Mouse (Mus musculus): ENCODE data around the gene Tmsb15a. TPM values are rescaled to one million over a fixed set of nuclear protein-coding genes. Genes with fewer than 3 reads are reported as not detected.

The Tmsb15a gene
- polyA plus RNA-seq, 1 experiment, result not detected

Other genes starting within 250 kb of the Tmsb15a start
- not detected in 2 replicates for gene AV320801, start 230.7 kb downstream of the Tmsb15a start, polyA plus RNA-seq (2012; ENCODE audit: insufficient read depth, insufficient read length, missing spikeins)
- not detected in 2 replicates for gene Nxf7, start 126.5 kb downstream of the Tmsb15a start, polyA plus RNA-seq (2012; ENCODE audit: insufficient read depth, insufficient read length, missing spikeins)
- gene Prame, start 97.6 kb downstream of the Tmsb15a start, polyA plus RNA-seq (2012; ENCODE audit: insufficient read depth, insufficient read length, missing spikeins), result not detected in 2 replicates
- not detected in 2 replicates for gene Tcp11x2, start 31.5 kb downstream of the Tmsb15a start, polyA plus RNA-seq (2012; ENCODE audit: insufficient read depth, insufficient read length, missing spikeins)
- 2.4 and 4.4 TPM in 2 replicates for gene Armcx5, start 17.5 kb upstream of the Tmsb15a start, polyA plus RNA-seq (2012; ENCODE audit: insufficient read depth, insufficient read length, missing spikeins)
- gene Gprasp1, start 17.5 kb upstream of the Tmsb15a start, polyA plus RNA-seq (2012; ENCODE audit: insufficient read depth, insufficient read length, missing spikeins), result 11.1 and 21.5 TPM in 2 replicates
- gene Bhlhb9, start 72.3 kb upstream of the Tmsb15a start, polyA plus RNA-seq (2012; ENCODE audit: insufficient read depth, insufficient read length, missing spikeins), result 5.0 and 5.7 TPM in 2 replicates
- not detected in 2 replicates for gene Gprasp2, start 113.8 kb upstream of the Tmsb15a start, polyA plus RNA-seq (2012; ENCODE audit: insufficient read depth, insufficient read length, missing spikeins)